Mouse (Mus musculus) ovary, postnatal 10 days (tissue): ENCODE results near the gene Hip1r.
A peak's percentile ranks its signal among the peaks of the same experiment; 100 is the strongest.

Experiments used
- DNase-seq: peaks from one replicate; pipeline ENCODE4 v3.0.0; 2022; ENCODE audit warnings: low spot score

The Hip1r gene

GRCm38 (mm10) chr5:123973299-123974178, at the start of gene Hip1r:
Gene Hip1r (plus strand): TSS chr5:123973628.
- no peak for DNase-seq

DNA sequence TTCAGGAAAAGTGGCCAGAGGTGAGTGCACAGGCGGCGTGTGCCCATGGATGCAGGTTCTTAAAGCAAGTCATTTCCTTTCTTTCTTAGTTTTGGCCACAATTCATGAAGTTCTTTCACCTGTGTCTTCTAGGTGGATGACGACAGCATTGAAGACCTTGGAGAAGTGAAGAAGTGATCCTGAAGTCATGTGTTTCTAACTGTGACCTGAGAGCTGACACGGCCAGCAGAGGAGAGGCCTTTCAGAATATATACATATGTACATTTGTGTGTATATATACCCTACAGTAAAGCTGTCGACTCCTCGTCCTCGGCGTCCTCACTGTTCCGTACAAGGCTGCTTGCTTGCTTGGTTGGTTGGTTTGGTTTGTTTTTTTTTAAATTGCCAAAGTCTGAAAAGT, 46.3 kb upstream of the Hip1r start, which contains the start of gene Gm43518:
Gene Gm43518, plus strand, starts transcription at position 301 of the 400 bp plus-strand sequence.
- DNase-seq, result no peak

DNA sequence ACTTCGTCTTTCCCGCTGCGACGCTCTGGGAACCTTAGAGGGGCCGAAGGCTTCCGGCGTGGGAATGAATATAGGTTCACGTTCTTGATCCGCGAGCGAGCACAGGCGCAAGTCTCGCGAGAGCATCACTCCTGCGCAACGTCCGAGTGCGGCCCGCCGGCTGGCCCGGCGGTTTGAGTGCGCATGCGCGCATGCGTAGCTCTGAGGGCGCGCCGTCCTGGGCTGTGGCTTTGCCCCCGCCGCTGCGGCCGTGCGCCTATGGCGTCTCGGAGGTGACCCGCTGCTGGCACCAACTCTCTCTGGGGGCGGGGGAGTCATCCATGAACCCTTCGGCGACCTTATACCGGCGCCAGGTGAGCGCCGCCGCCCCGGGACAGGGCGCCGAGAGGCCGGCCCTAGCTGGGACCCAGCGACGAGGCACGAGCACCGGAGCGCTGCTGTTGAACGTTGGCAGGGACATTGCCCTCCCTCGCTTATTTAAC, 42.9 kb upstream of the Hip1r start, which contains the start of gene Ccdc62:
Gene Ccdc62, plus strand, starts transcription at position 172 of the 482 bp plus-strand sequence.
- DNase-seq, result peak; percentile 78

- no peak for DNase-seq
Observed at GRCm38 (mm10) chr5:123931131-123931530, 42.3 kb upstream of the Hip1r start.

DNA sequence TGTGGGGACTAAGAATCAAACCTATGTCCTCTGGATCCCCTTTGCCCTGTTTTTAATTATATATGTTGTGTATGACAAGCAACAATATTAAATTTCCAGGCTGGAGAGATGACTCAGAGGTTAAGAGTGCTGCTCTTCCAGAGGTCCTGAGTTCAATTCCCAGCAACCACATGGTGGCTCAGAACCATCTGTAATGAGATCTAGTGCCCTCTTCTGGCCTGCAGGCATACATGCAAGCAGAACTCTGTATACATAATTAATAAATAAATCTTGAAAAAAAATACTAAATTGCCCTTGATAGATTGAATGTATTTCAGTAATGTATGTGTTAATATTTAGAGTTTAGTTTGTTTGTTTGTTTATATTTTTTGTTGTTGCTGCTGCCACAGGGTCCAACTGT, 40.5 kb upstream of the Hip1r start:
- DNase-seq, result no peak

- no peak for DNase-seq
Observed at GRCm38 (mm10) chr5:123933556-123933955, 39.9 kb upstream of the Hip1r start.

DNA sequence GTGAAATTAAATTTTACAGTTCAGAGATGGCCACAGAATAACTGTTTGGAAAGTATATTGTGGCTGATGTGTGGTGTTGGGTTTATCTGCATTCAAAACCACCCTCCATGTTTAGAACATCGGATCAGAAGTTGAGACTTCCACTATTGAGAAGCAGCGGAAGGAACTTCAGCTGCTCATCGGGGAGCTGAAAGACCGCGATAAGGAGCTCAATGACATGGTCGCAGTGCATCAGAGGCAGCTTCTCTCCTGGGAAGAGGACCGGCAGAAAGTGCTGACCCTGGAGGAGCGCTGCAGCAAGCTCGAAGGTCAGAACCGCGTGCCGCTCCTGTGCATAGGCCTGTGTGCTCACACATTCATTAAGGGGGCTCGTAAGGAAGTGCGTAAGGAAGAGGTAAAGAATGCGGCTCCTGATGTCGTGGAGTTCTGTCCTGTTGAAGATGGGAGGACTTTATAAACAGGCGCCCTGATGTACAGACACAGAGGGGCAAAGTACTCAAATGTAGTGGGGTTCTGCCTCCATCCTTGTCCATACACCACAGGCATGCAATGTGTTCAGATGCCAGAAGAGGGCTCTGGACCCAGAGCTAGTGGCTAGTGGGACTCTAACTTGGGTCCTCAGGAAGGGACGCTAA, 39.4 kb upstream of the Hip1r start:
- DNase-seq, result no peak

- DNase-seq, result no peak
Observed at GRCm38 (mm10) chr5:123935931-123936330, 37.5 kb upstream of the Hip1r start.

DNA sequence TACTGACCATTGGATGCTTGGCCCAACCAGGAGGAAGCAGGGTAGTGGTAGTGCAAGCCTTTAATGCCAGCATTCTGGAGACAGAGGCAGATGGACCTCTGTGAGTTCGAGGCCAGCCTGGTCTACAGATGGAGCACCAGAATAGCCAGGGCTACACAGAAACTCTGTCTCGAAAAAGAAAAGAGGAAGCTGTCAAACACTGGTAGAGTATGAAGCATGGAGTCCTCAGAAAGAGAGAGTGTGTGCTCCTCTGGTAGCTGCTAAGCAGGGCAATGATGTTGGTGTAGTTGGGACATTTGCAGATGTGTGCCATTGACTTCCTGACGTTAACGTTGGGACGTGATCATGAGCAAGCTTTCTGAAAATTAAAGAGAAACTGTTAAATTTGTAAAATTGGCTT, 34.9 kb upstream of the Hip1r start:
- DNase-seq, result no peak

- no peak for DNase-seq
Observed at GRCm38 (mm10) chr5:123946546-123946945, 26.9 kb upstream of the Hip1r start.

- DNase-seq, result no peak
Observed at GRCm38 (mm10) chr5:123947041-123947761, 26.2 kb upstream of the Hip1r start.

DNA sequence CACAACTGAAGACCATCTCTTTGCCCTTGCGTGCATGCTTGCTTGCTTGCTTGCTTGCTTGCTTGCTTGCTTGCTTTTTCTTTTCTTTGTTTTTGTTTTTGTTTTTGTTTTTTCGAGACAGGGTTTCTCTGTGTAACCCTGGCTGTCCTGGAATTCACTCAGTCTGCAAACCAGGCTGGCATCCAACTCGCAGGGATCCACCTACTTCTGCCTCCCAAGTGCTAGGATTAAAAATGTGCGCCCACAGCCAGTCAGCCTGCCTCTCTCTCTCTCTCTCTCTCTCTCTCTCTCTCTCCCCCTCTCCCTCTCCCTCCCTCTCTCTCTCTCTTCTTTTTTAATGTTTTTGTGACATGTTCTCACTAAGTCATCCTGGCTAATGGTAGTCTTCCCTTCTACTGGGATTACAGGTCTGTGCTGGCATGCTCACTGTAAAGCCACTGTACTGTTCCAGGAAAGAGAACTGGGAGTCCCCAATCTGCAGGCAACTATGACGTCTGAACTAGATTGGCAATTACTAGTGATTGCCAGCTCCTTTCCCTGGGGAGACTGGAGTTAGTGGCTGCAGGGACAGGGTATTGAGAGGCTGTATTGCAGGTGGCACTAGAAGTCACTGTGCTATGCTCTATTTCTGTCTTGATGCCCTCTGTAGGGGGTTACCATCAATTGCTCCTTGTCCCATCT, 20.9 kb upstream of the Hip1r start:
- DNase-seq, result no peak

- DNase-seq, result no peak
Observed at GRCm38 (mm10) chr5:123957213-123957612, 16.2 kb upstream of the Hip1r start.

GRCm38 (mm10) chr5:123959018-123959417, 14.4 kb upstream of the Hip1r start:
- no peak for DNase-seq

DNA sequence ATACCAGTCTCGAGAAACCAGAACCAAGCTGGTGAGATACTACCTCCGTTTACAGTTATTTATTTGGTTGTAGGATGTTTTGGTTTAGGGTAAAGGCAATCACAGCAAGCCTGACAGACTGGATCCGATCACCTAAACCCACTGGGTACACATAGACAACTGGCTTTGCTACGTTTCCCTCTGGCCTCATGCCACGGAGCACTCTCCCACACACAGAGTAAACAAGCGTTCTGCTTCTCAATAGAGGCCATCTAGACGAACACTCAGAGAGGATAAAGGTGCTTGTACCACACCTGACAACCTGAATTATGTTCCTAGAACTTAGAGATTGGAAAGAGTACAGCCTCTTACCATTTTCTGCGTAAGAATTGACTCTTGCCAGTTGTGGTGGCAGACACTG, 13.3 kb upstream of the Hip1r start:
- DNase-seq, result no peak

DNA sequence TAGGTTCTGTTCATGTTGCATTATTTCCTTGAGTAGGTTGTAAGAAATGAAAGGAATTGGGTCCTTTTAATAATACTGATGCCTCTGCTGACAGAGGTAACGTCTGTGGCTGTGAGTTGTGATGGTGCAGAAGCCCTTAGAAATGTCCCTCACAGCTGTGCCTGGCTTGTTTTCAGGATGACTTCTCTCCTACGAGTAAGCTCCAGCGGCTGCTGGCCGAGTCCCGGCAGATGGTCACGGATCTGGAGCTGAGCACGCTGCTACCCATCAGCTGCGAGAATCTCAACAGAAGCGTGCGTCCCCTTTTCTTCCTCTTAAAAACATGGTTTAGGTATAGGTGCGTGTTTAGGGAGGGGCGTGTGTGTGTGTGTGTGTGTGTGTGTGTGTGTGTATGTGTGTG, 12.4 kb upstream of the Hip1r start:
- no peak for DNase-seq

DNA sequence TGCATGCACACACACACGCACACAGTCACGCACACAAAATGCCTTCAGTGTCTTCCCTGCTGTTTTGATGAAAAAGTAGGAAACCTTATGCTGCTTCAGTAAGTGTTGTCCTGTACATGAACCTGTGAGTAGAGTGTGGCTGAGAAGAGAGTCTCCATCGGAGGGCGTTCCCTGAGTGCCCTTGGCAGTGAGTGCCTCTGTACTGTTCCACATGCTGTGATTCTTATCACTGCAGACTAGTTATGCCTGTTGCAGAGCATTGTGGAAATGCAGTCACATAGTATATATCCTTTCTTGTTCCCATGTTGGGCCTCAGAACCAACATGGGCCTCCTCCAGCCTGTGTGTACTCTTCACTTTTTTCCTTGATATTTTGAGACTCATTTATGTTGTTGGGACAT, 9.2 kb upstream of the Hip1r start:
- no peak for DNase-seq

DNA sequence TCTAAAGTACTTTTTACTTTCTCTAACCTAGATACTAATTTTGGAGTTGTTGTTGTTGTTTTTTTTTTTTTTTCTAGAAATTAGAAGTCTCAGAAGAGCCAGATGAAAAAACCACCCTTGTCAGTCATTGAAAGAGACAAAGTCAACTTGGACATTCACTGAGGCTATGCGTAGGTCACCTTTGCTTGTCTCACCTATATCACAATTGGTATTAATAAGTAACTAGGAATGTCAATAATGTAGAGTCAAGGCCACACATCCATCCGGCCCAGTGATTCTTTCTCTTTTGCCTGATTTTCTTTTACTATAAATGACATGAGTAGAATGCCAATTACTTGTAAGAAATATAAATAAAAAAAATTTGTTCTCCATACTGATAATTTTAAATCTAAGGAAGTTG, 6.7 kb upstream of the Hip1r start:
- DNase-seq, result no peak

DNA sequence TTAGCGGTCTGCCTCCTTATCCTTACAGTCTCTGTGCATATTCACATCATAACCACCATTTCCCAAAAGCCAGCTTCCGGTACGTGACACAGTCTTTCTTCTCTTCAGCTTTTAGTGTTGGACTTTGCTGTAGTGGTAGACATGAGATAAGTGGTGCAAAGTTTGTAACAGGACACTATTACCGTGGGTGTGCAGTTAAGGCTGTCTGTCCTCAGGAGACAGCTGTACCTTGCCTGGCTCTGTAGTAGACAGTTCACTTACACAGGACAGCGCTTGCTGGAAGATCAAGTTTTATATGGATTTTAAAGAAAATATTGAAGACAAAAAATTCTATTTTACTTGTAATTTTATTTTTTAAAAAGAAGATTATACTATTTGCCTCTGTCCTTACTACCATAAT, 5.0 kb upstream of the Hip1r start:
- no peak for DNase-seq

- no peak for DNase-seq
Observed at GRCm38 (mm10) chr5:123969216-123969615, 4.2 kb upstream of the Hip1r start.

GRCm38 (mm10) chr5:123970576-123970975, 2.9 kb upstream of the Hip1r start:
- no peak for DNase-seq

DNA sequence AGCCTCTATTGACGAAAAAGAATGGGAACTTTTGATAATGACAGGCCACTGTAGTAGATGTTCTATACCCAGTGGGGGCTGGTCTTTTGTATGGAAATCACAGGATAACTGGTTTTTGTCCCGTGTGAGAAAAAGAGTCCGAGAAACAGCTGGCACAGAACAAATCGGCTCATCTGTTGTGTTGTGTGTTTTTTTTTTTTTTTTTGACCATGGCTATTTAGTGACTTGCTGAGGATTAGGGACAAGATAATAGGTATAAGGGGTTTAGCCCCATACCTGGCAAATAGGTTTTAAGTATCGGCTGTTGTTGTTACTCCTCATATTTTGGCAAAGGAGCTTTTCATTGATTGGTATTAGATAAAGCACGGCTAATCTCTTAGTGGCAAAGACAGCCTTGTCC, 975 bp upstream of the Hip1r start:
- no peak for DNase-seq
